Mouse (Mus musculus) heart, adult 2 months (tissue): ENCODE results near the gene Gtpbp6. TPM values are rescaled to one million over a fixed set of nuclear protein-coding genes. Genes with fewer than 3 reads are reported as not detected.
A peak's percentile ranks its signal among the peaks of the same experiment; 100 is the strongest.

Experiments
- DNase-seq, 2 experiments: peaks; one replicate each; pipeline ENCODE4 v3.0.0; 2021
- H3K27ac ChIP-seq: fragments of 200-600 bp; 2 replicates; pipeline ENCODE4 v1.8.1; 2022
- H3K27me3 ChIP-seq: fragments of 200-500 bp; 2 replicates; pipeline ENCODE4 v1.6.1; 2012; ENCODE audit warnings: mild to moderate bottlenecking, low read length, inconsistent platforms, mixed read lengths; ENCODE audit not compliant: control insufficient read depth, insufficient read depth
- H3K36me3 ChIP-seq: fragments of 200-500 bp; 2 replicates; pipeline ENCODE4 v1.6.1; 2012; ENCODE audit warnings: low read length, inconsistent platforms; ENCODE audit not compliant: control insufficient read depth, insufficient read depth
- H3K4me1 ChIP-seq: fragments of 200-500 bp; 2 replicates; pipeline ENCODE4 v1.6.1; 2011; ENCODE audit warnings: low read length; ENCODE audit not compliant: control insufficient read depth, insufficient read depth
- H3K4me3 ChIP-seq: fragments of 200-600 bp; 2 replicates; pipeline ENCODE4 v1.8.1; 2022
- H3K79me2 ChIP-seq: fragments of 200-500 bp; replicated peaks from 2 replicates; pipeline ENCODE4 v1.6.1; 2012; ENCODE audit warnings: mild to moderate bottlenecking, inconsistent platforms, low read length, moderate library complexity, mixed read lengths; ENCODE audit not compliant: control insufficient read depth, insufficient read depth
- H3K9ac ChIP-seq: fragments of 200-500 bp; 2 replicates; pipeline ENCODE4 v1.6.1; 2012; ENCODE audit warnings: low read depth, mild to moderate bottlenecking, control low read depth, inconsistent platforms, low read length, mixed read lengths
- CTCF ChIP-seq: fragments of 200-600 bp; IDR thresholded peaks from 2 replicates; pipeline ENCODE4 v1.8.1; 2022; ENCODE audit warnings: antibody characterized with exemption, mild to moderate bottlenecking, moderate library complexity
- EP300 ChIP-seq: fragments of 200-500 bp; IDR thresholded peaks from 2 replicates; pipeline ENCODE4 v1.6.1; 2011; ENCODE audit warnings: low read depth, low read length, control low read depth; ENCODE audit not compliant: insufficient read depth
- POLR2A ChIP-seq: fragments of 200-500 bp; IDR thresholded peaks from 2 replicates; pipeline ENCODE4 v1.6.1; 2011; ENCODE audit warnings: mild to moderate bottlenecking, low read depth, low read length, control low read depth; ENCODE audit not compliant: insufficient read depth
- WGBS: fragments of 180-500 bp; shearing (Covaris S2); methylation state at CpG from one replicate; pipeline ENCODE4 v1.1.7; 2018; 5-methylcytosine and 5-hydroxymethylcytosine counted together
- intact Hi-C: fragments of 180-260 bp; cut with DNase I; formaldehyde crosslinking; loops from one replicate; pipeline ENCODE4 v1.15.1; 2025
- long read RNA-seq: library from polyadenylated mRNA; stranded (forward); transcript quantifications from one replicate; pipeline ENCODE4 v2.0.0, GENCODE M21; 2021
- polyA plus RNA-seq: library from polyadenylated mRNA; depleted of rRNA; stranded (reverse); fragments of >200 nt; gene quantifications from 2 replicates; pipeline ENCODE4 v1.2.3, GENCODE M21; 2012; rRNA removed
- total RNA-seq, 2 experiments: library from RNA; stranded (reverse); gene quantifications; 2 replicates each; pipeline ENCODE4 v1.2.3; 2021

Gtpbp6 gene
- total RNA-seq (10 to 100 TPM; 26.0 to 27.3 TPM), polyA plus RNA-seq (33.5 and 36.6 TPM in 2 replicates)
- long read RNA-seq, transcript Gtpbp6-201 (10 exons, 1,617 nt) = major isoform, 27 of 33 reads
- long read RNA-seq, partial matches to known transcripts = 3 of 33 reads
- long read RNA-seq, other reads (novel, unspliced or antisense) = 2 of 33 reads

DNA sequence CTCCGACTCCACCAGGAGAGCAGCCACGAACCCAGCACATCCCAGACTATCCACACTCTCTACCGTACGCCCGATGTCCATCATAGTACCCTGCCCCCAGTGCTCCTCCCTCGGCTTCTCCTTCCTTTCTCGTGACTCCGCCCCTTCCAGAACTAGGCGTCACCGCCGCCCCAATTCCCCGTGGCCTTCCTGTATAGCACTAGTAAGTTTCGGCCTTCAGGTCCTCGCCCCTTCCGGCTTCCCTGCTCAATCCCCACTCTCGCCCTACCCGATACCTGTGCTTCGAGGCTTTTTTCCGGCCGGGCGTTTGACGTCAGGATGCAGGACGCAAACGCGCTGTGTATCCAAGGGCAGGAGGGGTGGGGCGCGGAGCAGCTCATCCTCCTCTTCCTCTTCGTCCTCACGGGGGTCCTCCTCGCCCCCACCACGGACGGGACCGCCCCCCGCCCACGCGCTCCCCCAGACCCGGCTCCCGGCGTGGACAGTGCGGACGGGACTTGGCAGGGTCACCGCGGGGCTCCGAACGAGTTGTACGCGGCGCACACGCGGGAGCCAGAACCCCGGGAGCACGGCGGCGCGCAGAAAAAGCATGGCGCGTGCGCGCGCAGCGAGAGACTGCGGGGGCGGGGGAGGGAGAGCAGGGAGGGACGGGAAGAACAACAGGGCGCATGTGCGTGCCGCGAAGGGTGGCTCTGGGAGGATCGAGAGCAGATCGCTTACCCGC, at the start of gene Gtpbp6:
TSS of gene Gtpbp6 (minus strand) at position 617 of the 724 bp plus-strand sequence.
- H3K4me1 ChIP-seq = no peaks in the 10 kb centered on the region
- peak; percentile 80 for TF ChIP-seq POLR2A
- TF ChIP-seq EP300 = peak; percentile 51; the same call in 1 of the 2 replicates
- no peak for TF ChIP-seq CTCF
- intact Hi-C loops = loop anchor here (1.0 to 10.0 kb wide), 3 partner anchors 28 to 183 kb away; partner anchors contain the start of genes Chfr, Gm15446 and Golga3
- H3K4me3 ChIP-seq = peak within 1 kb of the TSS; percentile 98
- H3K27me3 ChIP-seq = no peaks in the 10 kb centered on the region
- WGBS = under 1% methylated on average over 71 of the region's 71 CpGs
- no peaks in the 10 kb centered on the region for H3K79me2 ChIP-seq
- no peaks in the 10 kb centered on the region for H3K36me3 ChIP-seq
- H3K9ac ChIP-seq = peak within 1 kb of the TSS; percentile 92
- H3K27ac ChIP-seq = peak within 1 kb of the TSS; percentile 96
- DNase-seq = peak; percentile 93 to 96

DNA sequence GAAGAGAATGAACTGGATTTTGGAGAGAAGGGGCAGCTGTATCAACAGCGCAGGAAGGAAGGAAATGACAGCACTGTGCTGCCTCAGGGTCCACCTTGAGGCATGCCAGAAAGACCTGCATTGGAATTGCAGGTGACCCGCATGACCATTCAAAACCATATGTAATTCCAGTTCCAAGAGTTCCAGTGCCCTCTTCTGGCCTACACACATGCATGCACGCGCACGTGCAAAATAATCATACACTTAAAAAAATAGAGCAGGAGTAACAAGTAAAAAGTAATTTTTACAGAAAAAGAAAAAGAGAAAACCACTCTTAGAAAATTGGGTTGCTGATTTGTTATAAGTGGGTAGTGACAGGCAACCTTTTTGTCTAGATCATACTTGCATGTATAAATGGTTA, 35.0 kb upstream of the Gtpbp6 start:
- no peak overlapping the region for H3K9ac ChIP-seq
- no peak for TF ChIP-seq EP300
- no peak for TF ChIP-seq POLR2A
- peak; percentile 64 for TF ChIP-seq CTCF
- no peak overlapping the region for H3K27ac ChIP-seq
- no peaks in the 10 kb centered on the region for H3K27me3 ChIP-seq
- no peaks in the 10 kb centered on the region for H3K4me1 ChIP-seq
- intact Hi-C loops = no loop called here
- H3K4me3 ChIP-seq = no peak overlapping the region
- peaks cover 2% of the 10 kb centered on the region for H3K79me2 ChIP-seq
- 86% methylated on average over 5 of the region's 5 CpGs for WGBS
- DNase-seq = no peak
- H3K36me3 ChIP-seq = no peaks in the 10 kb centered on the region; the same call in 1 of the 2 replicates

DNA sequence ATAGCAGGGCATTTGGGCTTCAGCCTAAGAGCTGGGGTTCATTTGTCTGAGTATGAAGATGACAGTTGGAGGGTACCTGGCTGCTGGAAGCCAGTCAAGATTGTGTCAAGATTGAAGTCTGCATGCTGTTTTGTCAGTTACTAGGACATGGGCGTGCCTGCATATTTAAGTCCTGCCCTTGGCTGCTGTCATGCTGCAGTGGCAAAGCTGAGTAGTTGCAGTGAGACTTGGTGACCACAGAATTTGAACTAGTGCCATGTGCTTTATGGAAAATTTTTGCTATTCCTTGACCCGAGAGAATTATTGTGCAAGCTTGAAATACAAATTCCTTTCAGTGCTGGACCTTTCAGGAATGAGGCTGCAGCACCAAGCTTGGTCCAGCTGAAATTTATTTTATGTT, 34.3 kb upstream of the Gtpbp6 start:
- Histone ChIP-seq H3K9ac (no peak overlapping the region), H3K79me2 (peaks cover 2% of the 10 kb centered on the region), H3K27ac (no peak overlapping the region), H3K36me3 (no peaks in the 10 kb centered on the region; the same call in 1 of the 2 replicates), H3K27me3 (no peaks in the 10 kb centered on the region), H3K4me1 (no peaks in the 10 kb centered on the region), H3K4me3 (no peak overlapping the region)
- 72% methylated on average over 2 of the region's 2 CpGs for WGBS
- TF ChIP-seq CTCF (no peak), EP300 (no peak), POLR2A (no peak)
- intact Hi-C loops = no loop called here
- DNase-seq = peak in 1 of 2 experiments; percentile 22

DNA sequence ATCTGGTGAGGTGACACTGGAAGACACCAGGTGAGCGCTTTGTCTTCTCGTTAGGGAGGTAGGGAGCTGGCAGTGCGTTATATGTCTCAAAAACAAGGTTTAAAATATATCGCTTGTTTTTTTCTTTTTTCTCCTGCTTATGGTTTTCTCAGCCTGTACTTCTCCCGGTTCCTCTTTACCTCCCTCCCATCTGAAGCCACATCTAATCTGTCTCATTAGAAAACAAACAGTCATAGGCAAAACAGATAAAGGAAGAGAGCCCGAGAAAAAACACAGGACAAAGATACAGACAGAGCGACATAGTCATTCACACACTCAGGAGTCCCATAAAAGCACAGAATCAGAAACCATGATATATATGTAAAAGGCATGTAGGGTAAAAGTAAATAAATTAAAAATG, 32.4 kb upstream of the Gtpbp6 start:
- intact Hi-C loops = no loop called here
- DNase-seq = no peak
- no peaks in the 10 kb centered on the region for H3K27me3 ChIP-seq

DNA sequence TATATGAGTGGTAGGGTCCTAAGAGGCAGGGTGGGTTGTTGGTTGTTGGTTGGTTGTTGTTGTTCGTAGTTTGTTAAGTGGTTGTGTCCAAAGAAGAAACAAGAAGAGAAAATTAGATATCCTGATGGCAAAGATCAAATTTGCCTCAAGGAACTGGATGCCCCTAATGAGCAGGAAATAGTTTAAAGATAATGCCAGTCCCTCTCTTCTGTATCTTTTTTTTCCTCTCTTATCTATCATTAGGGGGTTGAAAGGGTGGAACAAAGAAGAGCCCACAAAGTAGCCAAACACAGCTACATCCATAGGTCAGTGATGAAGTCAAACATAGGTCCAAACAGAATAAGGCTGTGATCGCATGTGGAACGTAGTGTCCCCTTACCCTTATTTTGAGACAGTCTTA, 31.3 kb upstream of the Gtpbp6 start:
- TF ChIP-seq CTCF = no peak
- TF ChIP-seq POLR2A = no peak
- no peak for TF ChIP-seq EP300
- Histone ChIP-seq H3K4me3 (no peak overlapping the region), H3K4me1 (no peaks in the 10 kb centered on the region; the same call in 1 of the 2 replicates), H3K27me3 (no peaks in the 10 kb centered on the region), H3K79me2 (peaks cover 4% of the 10 kb centered on the region), H3K9ac (no peak overlapping the region), H3K27ac (no peak overlapping the region), H3K36me3 (no peaks in the 10 kb centered on the region; the same call in 1 of the 2 replicates)
- intact Hi-C loops = loop anchor here (10.0 kb wide), 3 partner anchors 85 to 585 kb away; partner anchors contain the start of genes Crlf2 and Zfp932
- no peak for DNase-seq
- WGBS = 96% methylated on average over 3 of the region's 3 CpGs

More for the DNA sequence above, 32.4 kb upstream of the Gtpbp6 start:
- WGBS = 84% methylated on average over 7 of the region's 7 CpGs
- Histone ChIP-seq H3K36me3 (no peaks in the 10 kb centered on the region; the same call in 1 of the 2 replicates), H3K27ac (no peak overlapping the region), H3K4me3 (no peak overlapping the region), H3K9ac (no peak overlapping the region), H3K4me1 (no peaks in the 10 kb centered on the region; the same call in 1 of the 2 replicates), H3K79me2 (peaks cover 4% of the 10 kb centered on the region)
- TF ChIP-seq POLR2A (no peak), CTCF (no peak), EP300 (no peak)

DNA sequence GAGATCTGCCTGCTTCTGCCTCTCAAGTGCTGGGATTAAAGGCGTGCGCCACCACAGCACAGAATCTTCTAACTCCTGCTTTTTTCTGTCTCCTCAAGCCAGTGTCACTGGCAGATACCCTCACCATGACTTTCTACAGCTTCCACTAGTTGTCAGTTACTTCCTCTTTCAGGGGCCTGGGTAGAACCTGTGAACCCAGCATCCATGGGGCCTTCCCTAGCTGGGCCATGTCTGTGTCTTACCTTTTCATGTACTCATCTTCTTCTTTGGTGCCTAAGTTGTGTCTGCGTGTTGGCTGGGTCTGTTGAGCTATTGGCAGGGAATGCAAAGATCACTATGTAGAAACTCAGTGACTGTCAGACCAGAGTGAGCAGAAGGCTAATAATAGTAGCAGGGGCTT, 29.8 kb upstream of the Gtpbp6 start:
- Histone ChIP-seq H3K79me2 (peaks cover 4% of the 10 kb centered on the region), H3K4me3 (no peak overlapping the region), H3K9ac (no peak overlapping the region), H3K27me3 (no peaks in the 10 kb centered on the region), H3K4me1 (no peaks in the 10 kb centered on the region; the same call in 1 of the 2 replicates), H3K27ac (no peak overlapping the region), H3K36me3 (no peaks in the 10 kb centered on the region; the same call in 1 of the 2 replicates)
- no peak for DNase-seq
- WGBS = 88% methylated on average over 3 of the region's 3 CpGs
- intact Hi-C loops = loop anchor here (10.0 kb wide), 3 partner anchors 83 to 583 kb away; partner anchors contain the start of genes Crlf2 and Zfp932
- TF ChIP-seq CTCF (no peak), EP300 (no peak), POLR2A (no peak)
